Mouse (Mus musculus) megakaryocyte, adult 5-6 weeks (primary cell): ENCODE data around the gene Clmn. TPM values are rescaled to one million over a fixed set of nuclear protein-coding genes. Genes with fewer than 3 reads are reported as not detected.
"Not testable (repeated sequence)": the region's sequence is repeated elsewhere in the genome, so short reads cannot be mapped to it uniquely, and the experiment has no call there.

Source experiments
- ATAC-seq: 2 replicates; pipeline ENCODE4 v1.8.0; 2016; ENCODE audit warnings: mild to moderate bottlenecking, inconsistent platforms; ENCODE audit not compliant: poor library complexity, severe bottlenecking
- total RNA-seq, 2 experiments: library from RNA; stranded (forward) in 1 of 2; stranded (reverse) in 1 of 2; fragments of 153-499, 151-499 nt in 1 of 2; fragments of 221-1000, 200-1000 nt in 1 of 2; gene quantifications; 2 replicates each; pipeline versions ENCODE4 v1.2.3 to v1.2.4; 2015 to 2017

The Clmn gene
- total RNA-seq, 2 experiments from 2014 or later: 0.04 to 0.22 TPM

DNA sequence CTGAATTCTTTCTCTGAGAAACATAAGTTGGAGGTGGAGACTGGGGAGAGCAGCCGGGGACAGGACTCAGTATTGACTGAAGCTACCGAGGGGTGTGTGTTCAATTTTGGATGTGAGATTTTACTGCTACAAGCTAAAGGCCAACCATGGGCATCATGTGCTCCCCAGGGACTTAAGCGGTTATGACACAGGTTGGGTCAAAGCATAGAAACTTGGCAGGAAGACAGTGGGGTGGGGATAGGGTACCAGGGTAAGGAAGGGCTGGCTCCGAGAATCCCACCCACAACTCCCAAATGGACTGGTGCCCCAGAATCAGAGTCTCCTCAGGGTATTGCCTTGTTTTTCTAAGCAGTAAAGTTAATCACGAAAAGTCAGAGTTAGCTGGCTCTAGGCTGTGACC lies 99.8 kb downstream of the Clmn start:
- ATAC-seq: no peak

GRCm38 (mm10) chr12:104763918-104764317 lies 101.0 kb downstream of the Clmn start:
- ATAC-seq: no peak

DNA sequence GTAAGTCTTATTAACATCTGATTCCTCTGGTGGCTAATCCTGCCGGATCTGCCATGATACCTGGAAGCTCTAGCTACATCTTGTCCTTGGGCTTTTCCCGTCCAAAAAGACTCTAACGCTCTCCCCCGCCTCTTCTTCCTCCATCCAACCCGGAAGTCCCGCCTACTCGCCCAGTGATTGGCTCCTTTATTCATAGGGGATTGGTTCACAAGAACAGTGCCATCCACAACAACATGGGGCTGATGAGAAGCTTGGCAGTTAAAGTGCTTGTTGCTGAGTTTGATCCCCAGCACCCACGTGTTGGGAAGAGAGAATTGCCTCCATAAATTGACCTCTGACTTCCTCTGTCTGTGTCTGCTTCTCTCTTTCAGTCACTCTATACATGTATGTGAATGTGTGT lies 103.5 kb downstream of the Clmn start:
- ATAC-seq: no peak

DNA sequence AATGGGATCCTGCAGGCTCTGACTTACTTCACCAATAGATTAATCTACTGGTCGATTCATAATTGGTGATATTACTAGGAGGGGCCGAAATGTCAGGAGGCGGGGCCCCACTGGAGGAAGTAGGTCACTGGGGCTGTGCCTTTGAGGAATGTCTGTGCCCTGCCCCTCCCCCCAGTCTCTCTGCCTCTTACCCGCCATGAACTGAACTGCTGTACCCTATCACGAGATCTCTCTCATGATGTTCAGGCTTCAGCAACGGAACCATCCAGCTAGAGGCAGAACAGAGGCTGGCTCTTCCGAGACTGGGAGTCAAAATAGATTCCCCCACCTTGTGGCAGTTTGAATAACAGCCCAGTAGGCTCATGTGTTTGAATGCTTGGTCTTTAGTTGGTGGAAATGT lies 106.8 kb downstream of the Clmn start:
- no peak for ATAC-seq

DNA sequence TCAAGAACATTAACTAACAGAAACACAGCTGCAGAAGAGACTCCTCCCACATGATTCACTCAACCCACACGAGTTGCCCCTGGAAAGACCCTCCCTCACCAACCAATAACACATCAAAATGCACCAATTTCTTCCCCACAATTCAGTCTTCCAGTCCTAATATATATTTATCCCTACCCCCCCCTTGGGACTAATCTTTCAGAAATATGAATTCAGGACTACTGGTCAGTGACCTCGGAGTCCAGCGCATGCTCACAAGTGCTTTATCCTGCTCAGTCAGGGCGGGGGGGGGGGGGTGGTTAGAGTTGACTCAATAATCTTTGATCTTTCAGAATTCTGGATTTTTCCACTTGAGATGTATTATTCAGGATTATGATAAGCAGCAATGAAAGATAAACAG lies 111.2 kb downstream of the Clmn start:
- ATAC-seq: no peak

DNA sequence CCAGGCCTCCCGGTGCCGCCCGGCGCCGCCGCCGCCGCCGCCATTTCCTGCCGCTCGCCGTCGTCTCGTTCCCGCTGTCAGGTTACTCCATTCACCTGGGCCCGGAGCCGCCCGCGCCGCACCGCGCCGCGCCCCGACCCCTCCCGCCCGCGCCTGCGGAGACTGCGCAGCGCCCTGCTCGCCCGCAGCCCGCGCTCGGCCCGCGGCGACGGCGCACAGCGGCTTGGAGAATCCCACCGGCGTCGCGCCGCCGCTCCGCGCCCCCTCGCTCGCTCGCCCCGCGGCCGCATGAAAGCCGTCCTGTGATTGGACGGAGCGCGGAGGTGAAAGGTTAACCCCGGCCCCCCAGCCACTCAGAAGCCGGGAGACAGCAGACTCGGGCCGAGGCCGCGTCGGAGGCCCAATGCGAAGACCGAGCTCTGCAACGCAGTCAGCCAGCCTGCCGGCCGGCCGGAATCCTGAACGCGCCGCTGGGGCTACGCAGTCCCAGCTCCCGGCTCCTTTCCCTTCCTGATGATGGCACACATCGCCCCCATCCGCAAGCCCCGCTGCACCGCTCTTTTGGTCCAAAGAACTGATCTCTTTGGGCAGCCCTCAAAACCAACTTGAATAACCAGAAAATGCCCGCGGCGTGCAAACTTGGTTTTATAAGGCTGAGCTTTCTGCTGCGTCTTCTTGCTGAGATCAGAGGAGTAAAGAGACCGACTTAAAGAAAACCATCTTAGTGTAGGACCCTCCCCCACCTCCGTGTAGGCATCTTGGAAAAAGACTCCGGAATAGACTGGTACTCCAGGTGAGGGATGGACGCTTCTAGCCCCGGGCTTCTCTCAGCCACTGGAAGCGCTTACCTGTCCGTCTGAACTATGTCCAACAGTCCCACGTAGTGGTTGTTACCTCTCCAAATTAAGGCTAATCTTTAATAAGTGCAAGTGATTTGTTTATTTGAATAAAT lies 112.8 kb downstream of the Clmn start, which contains the start of gene Dicer1:
TSS of gene Dicer1 (minus strand) at position 139 of the 952 bp plus-strand sequence.
- ATAC-seq: peak; percentile 93

GRCm38 (mm10) chr12:104751331-104751813 lies 113.5 kb downstream of the Clmn start:
- peak; percentile 17 for ATAC-seq

GRCm38 (mm10) chr12:104748946-104749345 lies 115.9 kb downstream of the Clmn start:
- ATAC-seq: no peak

- ATAC-seq: no peak
These were observed 117.6 kb downstream of the Clmn start for GRCm38 (mm10) chr12:104747252-104747651.

GRCm38 (mm10) chr12:104746601-104747000 lies 118.3 kb downstream of the Clmn start:
- ATAC-seq: no peak

- no peak for ATAC-seq
These were observed 121.2 kb downstream of the Clmn start for GRCm38 (mm10) chr12:104743687-104744086.

GRCm38 (mm10) chr12:104742247-104742646 lies 122.6 kb downstream of the Clmn start:
- peak; percentile 99 for ATAC-seq

DNA sequence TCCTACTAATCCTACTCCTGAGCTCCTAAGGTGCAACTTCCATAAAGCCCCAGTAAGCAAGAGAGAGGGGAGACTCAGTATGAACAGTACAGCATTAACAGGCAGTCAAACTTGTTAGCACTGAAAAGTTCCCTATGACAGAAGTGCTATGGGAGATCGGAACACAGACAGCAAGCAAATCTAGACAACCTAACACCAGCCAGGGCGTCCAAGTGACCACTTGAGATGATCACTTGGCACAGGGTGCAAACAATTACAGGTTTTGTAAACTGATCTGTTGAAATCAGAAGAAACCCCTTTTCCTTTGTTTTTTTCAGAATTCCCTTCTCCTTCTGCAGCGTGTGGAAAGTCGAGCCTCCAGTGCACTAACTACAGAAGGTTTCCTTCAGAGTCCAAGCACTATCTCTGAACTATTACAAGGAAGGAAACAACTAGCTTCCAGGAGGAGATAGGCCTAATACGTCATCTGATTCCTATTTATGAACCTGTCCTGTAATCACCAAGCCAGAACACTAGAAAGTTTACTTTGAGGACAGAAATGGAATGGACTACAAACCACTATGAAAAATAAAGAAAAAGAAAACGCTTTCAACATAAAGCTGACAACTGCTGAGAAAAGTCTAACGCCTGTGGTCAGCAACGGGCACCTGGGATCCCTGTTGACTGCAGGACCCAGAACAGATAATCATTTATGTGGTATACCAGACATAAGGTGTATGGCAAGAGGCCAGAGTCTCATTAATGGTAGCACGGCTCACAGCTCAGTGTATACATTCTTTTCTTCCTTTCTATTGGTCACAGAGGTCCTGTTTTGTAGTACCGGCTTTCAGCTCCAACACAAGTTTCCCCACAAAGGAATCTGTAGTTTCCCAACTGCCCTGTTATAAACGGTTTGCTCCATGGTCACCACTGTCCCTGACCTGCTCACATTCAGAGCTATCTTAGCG lies 123.8 kb downstream of the Clmn start:
- no peak for ATAC-seq

GRCm38 (mm10) chr12:104738931-104739330 lies 125.9 kb downstream of the Clmn start:
- no peak for ATAC-seq

- no peak for ATAC-seq
These were observed 126.4 kb downstream of the Clmn start for GRCm38 (mm10) chr12:104738446-104738845.

DNA sequence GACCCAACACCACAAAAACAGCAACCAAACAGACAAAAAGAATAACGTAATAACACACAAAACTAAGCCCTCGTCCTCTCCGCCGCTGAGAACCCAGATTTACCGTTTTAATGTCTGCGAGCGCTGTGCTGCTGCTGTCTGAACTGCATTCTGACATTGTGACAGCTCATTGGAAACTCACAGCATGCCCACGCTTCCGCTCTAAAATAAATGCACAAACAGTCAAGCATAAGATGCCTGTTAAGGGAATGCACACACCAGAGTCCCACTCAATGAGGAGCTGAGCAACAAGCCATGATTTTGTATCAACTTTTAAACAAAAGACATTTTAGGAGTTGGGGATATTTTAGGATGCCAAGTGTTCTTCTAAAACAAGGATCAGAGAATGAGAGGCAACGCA lies 127.2 kb downstream of the Clmn start:
- ATAC-seq: no peak

GRCm38 (mm10) chr12:104735993-104736395 lies 128.9 kb downstream of the Clmn start:
- no peak for ATAC-seq

DNA sequence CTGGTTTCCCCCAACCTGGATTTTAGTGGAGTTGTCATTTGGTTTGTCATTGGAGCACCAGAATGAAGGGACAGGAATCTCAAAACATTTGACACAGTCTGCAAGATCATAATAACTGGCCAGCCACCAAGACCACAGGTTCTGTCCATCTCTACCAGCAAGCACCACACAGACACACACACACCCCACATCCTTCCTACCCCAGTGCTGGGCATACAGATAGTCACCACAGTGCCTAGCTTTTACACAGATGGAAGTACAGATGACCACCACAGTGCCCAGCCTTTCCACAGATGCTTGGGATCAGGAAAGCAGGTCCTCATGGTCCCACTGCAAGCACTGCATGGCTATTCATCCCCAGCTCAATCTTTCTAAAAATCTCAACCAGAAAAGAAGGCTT lies 131.7 kb downstream of the Clmn start:
- no peak for ATAC-seq

GRCm38 (mm10) chr12:104731782-104732181 lies 133.1 kb downstream of the Clmn start:
- ATAC-seq: no peak

GRCm38 (mm10) chr12:104726436-104726835 lies 138.4 kb downstream of the Clmn start:
- ATAC-seq: not testable (repeated sequence)

- no peak for ATAC-seq
These were observed 142.8 kb downstream of the Clmn start for GRCm38 (mm10) chr12:104722056-104722455.
